Mouse (Mus musculus) lung, adult 2 months (tissue): ENCODE data around the gene Ada.

ENCODE experiments used
- CTCF ChIP-seq: fragments of 200-500 bp; IDR thresholded peaks from 2 replicates; pipeline ENCODE4 v1.5.1; 2011; ENCODE audit warnings: mild to moderate bottlenecking, low read length, control low read depth; ENCODE audit not compliant: insufficient read depth
- POLR2A ChIP-seq: fragments of 200-500 bp; IDR thresholded peaks from 2 replicates; pipeline ENCODE4 v1.6.1; 2011; ENCODE audit warnings: low read depth, mild to moderate bottlenecking, control low read depth, low read length, borderline replicate concordance; ENCODE audit errors: extremely low read depth

- TF ChIP-seq POLR2A (no peak), CTCF (no peak)
Measured at GRCm38 (mm10) chr2:163732021-163732420, 18.0 kb downstream of the Ada start.
